Mouse (Mus musculus) cerebral cortex, adult 2 months (tissue): ENCODE measurements around the gene Rps12-ps3.

Experiments used
- WGBS: fragments of 180-500 bp; shearing (Covaris S2); methylation state at CpG from one replicate; pipeline ENCODE4 v1.1.7; 2018; 5-methylcytosine and 5-hydroxymethylcytosine counted together

The Rps12-ps3 gene

DNA sequence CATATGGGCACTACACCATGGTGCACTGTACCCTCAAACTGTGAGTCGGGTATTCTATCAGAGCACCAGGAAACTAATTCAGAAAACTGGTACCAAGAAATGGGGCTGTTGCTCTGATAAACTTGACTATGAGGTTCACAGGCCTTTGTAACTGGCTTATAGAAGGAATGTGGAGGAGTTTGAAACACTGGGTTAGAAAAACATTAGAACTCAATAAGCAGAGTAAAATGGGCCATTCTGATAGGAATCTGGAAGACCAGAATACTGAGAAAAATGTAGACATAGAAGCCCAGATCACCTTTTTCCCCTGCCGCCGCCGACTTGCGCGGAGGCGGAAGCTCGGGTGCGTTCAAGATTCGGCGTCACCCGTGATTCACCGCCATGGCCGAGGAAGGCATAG, at the start of gene Rps12-ps3:
Rps12-ps3 (plus strand) TSS at position 301 of the 400 bp plus-strand sequence.
- WGBS = 84% methylated on average over 12 of the region's 14 CpGs

- 75% methylated on average over 7 of the region's 7 CpGs for WGBS
These were observed 48.9 kb upstream of the Rps12-ps3 start for GRCm38 (mm10) chr19:59273190-59273589.

DNA sequence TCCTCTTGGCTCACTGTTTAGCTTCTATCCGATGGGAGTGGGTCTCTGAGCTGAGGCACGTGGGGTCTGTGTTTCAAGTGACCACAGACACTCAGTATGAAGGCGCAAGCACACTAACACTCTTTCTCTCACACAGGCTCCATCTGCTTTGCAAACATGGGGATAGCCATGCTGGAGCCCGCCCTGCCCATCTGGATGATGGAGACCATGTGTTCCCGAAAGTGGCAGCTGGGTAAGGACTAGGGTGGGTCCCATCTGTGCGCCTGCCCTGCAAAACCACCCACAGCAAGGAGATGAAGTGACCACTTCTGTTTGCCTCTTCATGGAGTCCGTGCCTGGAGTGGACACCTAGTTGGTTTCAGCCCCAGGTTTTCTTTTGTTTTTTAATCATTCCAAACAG, 45.7 kb upstream of the Rps12-ps3 start:
- WGBS = 84% methylated on average over 7 of the region's 7 CpGs

GRCm38 (mm10) chr19:59282001-59282400, 40.1 kb upstream of the Rps12-ps3 start:
- WGBS = 90% methylated on average over 3 of the region's 3 CpGs

GRCm38 (mm10) chr19:59289811-59290210, 32.3 kb upstream of the Rps12-ps3 start:
- WGBS = 85% methylated on average over 6 of the region's 6 CpGs

GRCm38 (mm10) chr19:59292183-59292839, 29.8 kb upstream of the Rps12-ps3 start:
- 70% methylated on average over 5 of the region's 5 CpGs for WGBS

DNA sequence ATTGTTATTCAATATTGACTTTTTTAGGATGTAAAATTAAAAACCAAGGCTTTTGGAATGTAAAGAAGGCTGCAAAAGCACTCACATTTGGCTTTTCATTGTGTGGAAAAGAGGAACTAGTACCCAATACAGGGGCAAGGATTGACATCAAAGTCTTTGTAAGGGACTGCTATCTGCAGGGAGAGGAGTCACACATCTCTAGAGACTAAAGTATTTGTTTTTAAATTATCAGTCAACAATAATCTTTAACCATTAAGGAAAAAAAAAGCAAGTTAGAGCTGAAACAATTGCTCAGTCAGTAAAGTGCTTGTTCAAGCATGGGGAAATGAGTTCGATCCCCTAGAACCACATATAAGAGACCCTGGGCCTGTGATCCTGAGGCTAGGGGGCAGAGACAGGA, 14.6 kb downstream of the Rps12-ps3 start:
- WGBS = 93% methylated on average over 1 of the region's 1 CpGs

- WGBS = 80% methylated on average over 3 of the region's 3 CpGs
These were observed 16.0 kb downstream of the Rps12-ps3 start for GRCm38 (mm10) chr19:59337872-59338681.

GRCm38 (mm10) chr19:59339908-59340307, 17.8 kb downstream of the Rps12-ps3 start:
- 62% methylated on average over 3 of the region's 3 CpGs for WGBS

DNA sequence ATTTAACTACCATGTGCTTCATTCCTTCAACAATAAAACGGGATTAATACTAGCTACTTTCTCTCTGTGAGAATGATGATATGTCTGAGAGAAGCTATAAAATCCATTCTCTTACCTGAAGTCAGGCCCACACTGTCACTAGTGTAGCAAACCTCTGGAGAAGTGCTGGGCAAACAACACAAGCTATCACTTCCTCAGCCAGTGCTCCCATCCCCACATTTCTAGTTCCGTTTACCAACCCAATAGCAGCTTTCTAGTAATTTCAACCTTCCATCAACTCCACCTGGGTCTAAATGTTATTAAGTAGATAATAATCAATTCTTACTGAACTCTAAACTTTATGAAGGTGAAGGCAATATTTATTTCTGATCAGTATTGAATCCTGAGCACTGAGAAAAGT, 20.9 kb downstream of the Rps12-ps3 start:
- 47% methylated on average over 2 of the region's 2 CpGs for WGBS

DNA sequence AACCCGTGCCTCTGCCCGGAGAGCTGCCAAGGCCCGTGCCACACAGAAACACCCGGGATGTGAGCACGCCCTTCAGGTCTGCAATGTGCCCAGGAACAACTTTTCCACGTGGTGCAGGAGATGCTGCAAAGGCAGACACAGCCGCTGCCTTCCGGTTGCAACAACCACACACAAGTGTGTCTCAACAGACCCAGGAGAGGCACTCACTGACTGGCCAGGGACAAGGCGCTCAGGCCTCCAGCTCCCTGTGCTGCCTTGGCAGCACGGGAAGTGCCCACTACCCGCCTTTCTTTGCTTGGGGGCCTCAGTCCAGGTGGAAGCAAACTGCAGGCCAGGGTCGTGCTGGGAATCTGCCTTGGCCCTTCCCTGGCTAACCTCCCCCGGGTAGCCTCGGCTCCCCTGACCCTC, 22.2 kb downstream of the Rps12-ps3 start:
- WGBS = under 1% methylated on average over 14 of the region's 14 CpGs

DNA sequence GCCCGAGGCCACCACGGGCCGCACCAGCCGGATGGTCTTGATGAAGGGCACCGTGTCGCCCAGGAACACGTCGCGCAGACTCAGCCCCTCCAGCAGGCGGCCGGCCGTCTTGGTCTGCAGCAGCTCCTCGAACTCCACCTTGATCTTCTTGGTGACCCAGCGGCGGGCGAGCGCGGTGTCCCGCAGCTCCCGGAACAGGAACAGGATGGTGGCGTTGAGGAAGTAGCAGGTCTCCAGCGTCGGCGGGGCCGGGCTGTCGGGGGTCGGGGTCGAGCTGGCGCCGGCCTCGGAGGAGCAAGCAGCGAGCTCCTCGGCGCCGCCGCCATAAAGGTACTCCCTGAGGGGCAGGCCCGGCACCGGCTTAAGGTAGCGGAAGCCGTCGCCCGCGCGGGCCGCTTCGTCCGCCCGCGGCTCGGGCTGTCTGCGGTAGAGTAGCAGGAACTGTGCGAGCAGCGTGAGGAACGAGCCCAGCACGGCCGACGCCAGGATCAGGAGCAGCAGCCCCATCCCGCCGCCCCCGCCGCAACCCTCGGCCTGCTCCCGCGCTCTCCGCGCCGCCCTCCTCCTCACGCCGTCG, 23.1 kb downstream of the Rps12-ps3 start:
- WGBS = 1% methylated on average over 65 of the region's 70 CpGs

DNA sequence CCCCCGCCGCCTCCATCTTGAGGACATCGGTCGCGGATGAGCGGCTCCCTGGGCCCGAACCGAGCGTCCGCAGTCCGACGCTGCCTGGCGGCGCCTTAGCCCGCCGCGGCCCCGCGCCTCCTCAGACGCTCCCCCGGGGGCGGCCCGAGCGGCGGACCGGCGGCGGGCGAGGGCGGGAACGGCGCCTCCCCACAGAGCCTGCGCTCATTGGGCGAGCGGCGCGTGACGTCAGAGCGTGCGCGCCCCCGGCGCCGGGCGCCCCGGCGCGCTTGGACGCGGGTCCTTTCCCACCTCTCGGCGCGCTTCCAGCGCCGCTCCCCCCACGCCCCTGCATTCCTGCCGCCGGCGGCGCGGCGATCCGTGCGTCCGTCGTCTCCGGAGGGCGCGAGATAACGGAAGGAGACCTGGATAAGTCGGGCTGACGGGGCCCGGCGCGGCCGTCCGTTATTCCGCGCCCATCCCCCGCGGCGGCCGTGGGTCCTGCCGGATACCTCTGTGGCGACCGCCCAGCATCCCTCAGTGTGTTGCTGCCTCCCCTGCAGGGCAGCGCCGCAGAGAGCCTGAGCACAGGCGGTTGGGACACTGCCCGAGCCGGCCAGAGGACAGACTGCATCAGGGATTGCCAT, 23.7 kb downstream of the Rps12-ps3 start, which contains the start of gene Pdzd8:
Pdzd8 (minus strand) TSS at position 123 of the 626 bp plus-strand sequence.
- under 1% methylated on average over 91 of the region's 91 CpGs for WGBS

- WGBS = 5% methylated on average over 11 of the region's 11 CpGs
These were observed 24.2 kb downstream of the Rps12-ps3 start for GRCm38 (mm10) chr19:59346325-59346724.

DNA sequence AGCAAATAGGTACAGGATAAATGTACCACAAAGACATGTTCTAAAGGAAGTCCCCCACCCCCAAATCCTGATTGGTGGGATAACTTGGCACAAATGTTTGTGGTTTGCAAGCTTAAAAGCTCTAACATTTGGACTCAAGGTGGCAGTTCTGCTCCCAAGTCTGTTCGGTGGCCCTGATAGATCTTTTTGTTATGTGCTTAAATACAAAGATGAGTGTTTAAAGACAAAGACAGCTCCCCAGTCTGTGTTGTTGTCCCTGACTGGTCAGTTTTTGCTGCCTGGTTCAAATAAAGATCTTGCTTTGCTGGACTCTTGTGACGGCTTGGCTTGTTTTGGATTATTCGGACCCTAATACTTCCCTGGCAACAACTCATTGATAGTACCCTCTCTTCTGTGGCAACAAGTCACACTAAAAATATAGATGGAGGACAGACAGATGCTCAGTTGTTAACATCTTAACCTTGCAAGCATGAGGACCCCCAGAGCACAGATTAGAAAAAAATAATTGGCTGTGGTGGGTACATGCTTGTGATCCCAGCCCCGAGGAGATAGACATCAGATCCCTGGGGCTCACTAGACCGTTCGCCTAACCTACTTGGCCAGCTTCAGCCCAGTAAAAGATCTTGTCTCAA, 27.4 kb downstream of the Rps12-ps3 start:
- WGBS = 95% methylated on average over 6 of the region's 6 CpGs

DNA sequence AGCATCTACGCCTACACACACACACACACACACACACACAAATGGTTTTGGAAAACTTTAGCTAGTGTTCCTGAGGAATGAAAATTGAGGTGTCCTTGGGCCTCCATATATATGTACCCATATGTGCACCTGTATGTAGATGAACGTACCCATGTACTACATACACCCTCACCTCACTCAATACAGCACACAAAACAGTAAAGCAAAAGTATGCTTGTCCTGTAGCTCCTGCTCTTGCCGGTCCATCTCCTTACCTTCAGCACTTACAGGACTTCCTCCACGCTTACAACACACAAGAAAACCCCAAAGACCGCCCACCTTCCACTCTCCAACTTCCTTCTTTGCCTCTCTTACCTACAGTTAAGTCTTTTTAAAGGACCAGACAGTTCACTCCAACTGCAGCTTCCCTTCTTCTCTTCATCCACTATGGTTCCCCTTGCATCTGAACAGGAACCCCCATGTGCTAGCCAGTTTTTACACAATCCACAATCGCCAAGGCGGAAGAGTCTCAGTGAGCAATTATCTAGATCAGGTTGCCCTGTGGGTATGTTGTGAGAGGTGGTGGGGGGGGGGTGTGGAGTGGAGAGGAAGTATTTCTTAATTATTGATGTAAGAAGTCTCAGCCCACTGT, 28.3 kb downstream of the Rps12-ps3 start:
- WGBS = 86% methylated on average over 7 of the region's 7 CpGs

GRCm38 (mm10) chr19:59351151-59351889, 29.2 kb downstream of the Rps12-ps3 start:
- WGBS = 42% methylated on average over 15 of the region's 15 CpGs

DNA sequence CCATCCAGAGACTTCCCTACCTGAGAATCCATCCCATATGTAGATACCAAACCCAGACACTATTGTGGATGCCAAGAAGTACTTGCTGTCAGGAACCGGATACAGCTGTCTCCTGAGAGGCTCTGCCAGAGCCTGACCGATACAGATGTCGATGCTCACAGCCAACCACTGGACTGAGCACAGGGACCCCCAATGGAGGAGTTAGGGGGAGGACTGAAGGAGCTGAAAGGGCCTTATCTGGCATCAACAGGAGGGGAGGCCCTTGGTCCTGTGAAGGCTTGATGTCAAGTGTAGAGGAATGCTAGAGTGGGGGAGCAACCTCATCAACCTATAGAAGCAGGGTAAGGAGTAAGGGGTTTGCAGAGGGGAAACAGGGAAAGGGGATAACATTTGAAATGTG, 30.7 kb downstream of the Rps12-ps3 start:
- WGBS = 72% methylated on average over 3 of the region's 3 CpGs

DNA sequence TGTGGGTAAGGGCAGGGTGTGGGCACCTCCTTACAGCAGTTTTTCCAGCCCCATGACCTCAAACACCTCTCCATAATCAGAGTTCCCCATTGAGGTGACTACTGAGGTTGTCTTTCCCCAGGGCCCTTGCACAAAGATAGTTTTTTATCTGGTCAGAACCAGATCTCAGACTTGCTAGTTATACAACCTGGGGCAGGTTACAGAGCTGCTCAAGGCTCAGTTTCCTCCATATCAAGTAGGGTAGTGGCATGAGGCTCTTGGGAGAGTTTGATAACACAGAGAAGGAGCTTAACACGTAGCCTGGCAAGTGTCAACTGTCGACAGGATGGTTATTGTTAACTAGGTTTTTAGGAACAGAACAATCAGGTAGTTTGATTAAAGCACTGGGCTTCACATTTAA, 32.8 kb downstream of the Rps12-ps3 start:
- WGBS = 86% methylated on average over 2 of the region's 2 CpGs

DNA sequence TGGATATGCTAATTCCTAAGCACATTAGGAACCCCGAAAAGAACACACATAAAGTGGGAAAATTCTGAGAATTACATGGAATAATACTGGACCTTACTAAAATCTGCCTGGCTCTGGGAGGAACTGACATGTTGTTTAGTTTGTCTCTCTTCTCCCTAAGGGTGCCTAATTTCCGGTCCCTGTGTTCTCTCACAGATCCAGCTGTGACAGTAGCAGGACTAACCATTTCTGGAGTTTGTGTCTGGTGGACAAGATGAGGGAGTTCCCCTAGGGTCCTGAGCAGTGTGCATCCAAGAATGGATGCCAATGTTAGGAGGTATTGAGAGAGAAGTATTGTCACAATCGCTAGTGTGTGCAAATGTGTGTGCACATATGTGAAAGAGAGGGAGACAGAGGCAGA, 34.3 kb downstream of the Rps12-ps3 start:
- 86% methylated on average over 3 of the region's 3 CpGs for WGBS
